Mouse (Mus musculus): ENCODE measurements around the gene Tex26. TPM values are rescaled to one million over a fixed set of nuclear protein-coding genes. Genes with fewer than 3 reads are reported as not detected.

Tex26 gene
- polyA plus RNA-seq, 1 experiment from 2014 or later, result 0.92 TPM

Other genes with a start within 250 kb of the Tex26 start
- 10.0 and 11.1 TPM in 2 replicates for gene Alox5ap, start 174.9 kb upstream of the Tex26 start, polyA plus RNA-seq (2015; fragmentation: Nextera tagmentation; extraction: Ambion mirVana)
- 2.6 and 2.7 TPM in 2 replicates for gene Medag, start 27.9 kb upstream of the Tex26 start, polyA plus RNA-seq (2015; fragmentation: Nextera tagmentation; extraction: Ambion mirVana)
- gene Wdr95, start 89.0 kb downstream of the Tex26 start, polyA plus RNA-seq (2015; fragmentation: Nextera tagmentation; extraction: Ambion mirVana), result 0.14 and 0.27 TPM in 2 replicates
- gene Hsph1, start 196.7 kb downstream of the Tex26 start, polyA plus RNA-seq (2015; fragmentation: Nextera tagmentation; extraction: Ambion mirVana), result 103 and 105 TPM in 2 replicates
- 14.7 and 15.7 TPM in 2 replicates for gene B3glct, start 238.6 kb downstream of the Tex26 start, polyA plus RNA-seq (2015; fragmentation: Nextera tagmentation; extraction: Ambion mirVana)